Mouse (Mus musculus) spleen, adult 18-20 months (tissue): ENCODE results near the gene Casp2.

Experiments used
- DNase-seq, 2 experiments: peaks; one replicate each; pipeline ENCODE4 v3.0.0; 2022; ENCODE audit warnings: mixed read lengths in 2 of 2

Gene Casp2

DNA sequence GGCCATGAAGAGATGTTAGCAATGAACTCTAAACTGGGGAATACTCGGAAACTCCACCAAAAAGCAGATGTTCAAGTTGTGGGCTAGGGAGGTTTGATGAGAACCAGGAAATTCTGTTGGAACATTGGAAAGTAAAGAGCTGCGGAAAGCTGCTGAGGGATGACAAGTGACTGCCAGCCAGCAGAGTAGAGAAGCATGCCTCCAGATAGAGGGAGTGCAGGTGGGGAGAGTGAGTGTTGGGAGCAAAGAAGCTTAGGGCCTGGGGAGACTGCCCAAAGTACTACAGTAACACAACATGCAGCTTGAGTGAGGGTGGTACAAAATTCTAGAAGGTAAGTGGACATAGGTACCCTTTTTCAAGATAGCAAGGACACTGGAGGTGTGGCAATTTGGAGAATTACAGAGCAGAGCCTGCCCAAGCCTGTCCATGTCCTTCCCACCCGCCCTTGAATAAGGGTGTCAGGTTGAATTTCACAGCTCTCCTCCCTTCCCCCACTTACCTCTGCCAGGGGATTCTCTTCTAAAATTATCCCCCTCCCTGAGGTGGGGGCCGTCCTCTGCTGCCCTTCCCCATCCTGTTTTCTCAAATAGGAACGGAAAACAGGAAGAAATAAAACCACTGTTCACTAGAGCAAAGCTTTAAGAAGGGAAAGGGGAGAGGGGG lies 18.2 kb downstream of the Casp2 start:
- DNase-seq: no peak

DNA sequence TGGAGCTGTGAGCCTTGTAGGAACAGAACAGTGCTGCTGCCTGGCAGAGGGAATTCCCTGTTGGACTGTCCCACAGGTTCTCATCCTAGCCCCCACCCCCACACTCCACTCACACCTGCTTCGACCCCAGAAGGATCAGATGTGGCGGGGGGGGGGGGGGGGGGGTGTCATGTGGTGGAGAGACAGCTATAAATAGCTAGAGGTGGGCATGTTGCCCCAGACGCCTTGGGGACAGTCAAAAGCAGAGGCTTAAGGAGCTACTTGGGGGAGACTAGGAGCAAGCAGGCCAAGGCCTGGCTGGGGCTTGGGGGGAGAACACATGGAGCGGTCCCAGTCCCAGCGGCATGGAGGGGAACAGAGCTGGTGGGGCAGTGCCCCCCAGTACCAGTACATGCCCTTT lies 21.7 kb downstream of the Casp2 start, which contains the start of gene Clcn1:
Gene Clcn1, plus strand, starts transcription at position 238 of the 400 bp plus-strand sequence.
- no peak for DNase-seq

DNA sequence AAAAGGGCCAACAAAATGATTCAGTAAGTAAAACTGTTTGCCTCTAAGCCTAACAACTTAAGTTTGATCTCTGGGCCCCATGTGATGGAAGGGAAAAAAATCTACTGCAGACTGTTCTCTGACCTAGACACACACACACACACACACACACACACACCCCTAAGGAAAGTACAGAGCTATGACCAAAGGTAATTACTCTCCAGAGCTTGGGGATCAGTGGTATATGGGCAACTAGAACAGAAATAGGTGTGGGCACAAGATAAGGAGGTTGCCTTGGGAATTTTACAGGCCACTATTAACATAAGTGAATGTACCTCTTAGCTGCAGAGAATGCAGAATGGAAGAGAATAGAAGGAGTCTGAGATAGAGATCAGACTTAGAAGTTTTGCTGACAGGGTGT lies 22.8 kb downstream of the Casp2 start:
- DNase-seq: no peak

DNA sequence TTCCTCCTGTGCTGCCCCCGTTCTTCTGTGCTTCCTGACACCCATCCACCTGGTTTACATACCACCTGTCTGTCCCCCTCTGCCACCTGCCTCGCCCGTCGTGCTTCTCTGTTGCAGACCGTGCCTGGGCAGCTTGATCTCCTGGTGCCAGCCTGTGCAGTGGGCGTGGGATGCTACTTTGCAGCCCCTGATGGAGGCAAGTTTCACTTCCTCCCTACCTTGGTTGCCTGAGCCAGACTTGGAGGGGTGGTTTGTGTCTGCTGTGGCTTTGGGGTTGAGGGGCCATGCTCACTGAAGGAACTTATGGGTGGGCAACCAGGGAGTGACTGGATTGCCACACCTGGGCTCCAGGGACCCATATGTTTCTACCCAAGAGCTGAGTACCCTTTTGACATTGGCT lies 28.5 kb downstream of the Casp2 start:
- peak; percentile 28 to 36 for DNase-seq

DNA sequence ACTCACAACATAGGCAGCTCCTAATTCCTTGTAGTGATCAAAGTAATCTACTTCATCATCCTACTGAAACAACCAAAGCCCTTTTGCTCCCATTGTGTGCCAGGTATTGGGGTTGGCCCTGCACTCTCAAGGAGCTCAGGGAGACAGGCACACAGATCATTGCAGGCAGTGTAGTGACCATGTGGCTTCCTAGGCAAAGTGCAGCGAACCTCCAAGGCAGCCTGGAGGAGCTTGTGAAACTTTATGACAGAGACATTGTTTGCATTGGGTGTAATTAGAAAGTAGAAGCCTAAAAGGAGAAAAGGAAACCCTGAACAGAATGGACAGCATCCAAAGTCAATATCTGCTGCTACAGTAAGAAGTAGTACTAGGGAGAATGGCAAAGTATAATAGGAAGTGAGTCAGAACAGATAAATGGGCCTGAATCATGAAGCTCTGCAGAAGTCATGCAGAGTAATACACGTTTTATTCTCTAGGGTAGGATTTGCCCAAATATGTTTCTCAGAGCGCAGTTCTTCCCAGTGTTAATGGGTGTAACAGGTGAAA lies 30.8 kb downstream of the Casp2 start:
- no peak for DNase-seq

DNA sequence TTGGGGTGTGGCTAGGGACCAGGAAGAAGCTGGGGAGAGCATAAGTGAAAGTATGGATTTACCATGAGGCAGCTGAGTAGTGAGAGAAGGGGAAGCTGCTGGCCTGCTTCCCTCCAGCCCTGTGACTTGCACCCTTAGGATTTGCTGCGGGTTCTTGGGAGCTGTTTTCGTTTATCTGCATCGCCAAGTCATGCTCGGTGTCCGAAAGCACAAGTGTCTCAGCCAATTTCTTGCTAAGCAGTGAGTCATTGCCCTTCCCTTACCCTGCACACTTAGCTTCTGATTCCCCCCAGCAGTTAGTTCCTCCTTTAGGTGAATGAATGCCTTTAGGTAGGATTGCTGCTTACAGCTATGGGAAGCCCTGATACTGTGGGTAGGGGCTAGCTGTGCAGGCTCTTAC lies 34.6 kb downstream of the Casp2 start:
- no peak for DNase-seq

DNA sequence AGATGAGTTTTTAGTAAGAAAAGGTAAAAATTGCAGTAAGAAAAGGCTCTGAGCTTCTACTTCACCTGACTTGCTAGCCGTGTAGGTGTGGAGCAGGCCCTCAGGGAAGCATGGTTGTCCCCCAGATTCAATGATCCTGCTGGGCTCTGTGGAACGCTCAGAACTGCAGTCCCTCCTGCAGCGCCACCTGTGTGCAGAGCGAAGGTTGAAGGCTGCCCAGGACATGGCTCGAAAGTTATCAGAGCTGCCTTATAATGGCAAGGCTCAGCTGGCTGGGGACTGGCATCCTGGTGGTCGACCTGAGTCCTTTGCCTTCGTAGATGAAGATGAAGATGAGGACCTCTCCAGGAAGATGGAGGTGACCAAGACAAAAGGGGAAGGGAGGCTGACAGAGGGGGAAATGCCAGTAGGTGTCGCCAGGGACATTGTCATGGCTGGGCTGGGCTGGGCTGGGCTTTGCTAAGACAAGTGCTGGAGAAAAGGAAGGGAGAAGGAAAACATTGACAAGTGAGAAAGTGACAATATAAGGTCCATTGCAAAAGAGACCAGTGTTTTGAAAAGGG lies 45.1 kb downstream of the Casp2 start:
- DNase-seq: no peak

DNA sequence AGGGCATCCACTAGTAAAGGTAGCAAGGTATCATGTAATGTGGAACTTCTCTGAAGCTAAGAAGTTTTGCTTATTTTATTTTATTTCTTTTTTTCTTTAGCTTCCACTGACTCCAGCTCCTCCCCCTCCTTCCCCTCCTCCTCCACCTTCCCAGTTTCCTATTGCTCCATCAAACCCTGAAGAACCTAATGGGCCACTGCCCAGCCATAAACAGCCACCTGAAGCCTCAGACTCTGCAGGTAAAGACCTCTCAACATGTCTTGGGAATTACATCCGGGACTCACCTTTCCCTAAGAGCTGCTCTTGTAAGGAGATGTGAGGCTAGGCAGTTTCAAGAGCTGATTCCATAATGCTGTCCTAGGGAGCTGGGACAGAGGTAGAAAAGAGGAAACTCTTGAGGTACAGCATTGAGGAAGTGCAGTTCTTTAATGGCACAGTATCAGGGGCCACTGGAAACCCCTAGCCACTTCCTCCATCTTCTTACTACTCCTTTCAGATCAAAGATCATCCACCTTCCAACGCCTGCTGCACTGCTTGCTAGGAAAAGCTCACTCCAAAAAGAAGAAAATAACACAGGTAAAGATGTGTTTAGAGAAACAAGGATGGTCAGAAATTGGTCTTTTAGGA lies 45.8 kb downstream of the Casp2 start:
- no peak for DNase-seq

DNA sequence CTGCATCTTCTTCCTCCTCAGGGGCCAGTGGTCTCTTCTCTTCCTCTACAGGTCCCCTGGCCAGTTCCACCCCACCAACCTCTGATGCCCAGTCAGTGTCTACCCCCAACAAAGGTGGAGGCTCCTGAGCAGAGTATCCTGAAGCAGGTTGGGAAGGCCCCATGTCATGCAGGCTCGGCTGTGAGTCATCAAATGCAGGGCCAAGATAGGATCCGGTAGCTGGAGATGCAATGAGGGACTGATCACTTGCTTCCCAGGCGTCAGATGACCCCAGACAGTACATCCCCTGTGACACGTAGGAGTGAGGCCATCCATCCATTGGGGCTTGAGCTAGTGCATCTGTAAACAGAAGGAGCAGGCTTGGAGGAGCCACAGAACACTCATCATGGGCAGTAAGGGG lies 53.5 kb downstream of the Casp2 start:
- DNase-seq: no peak

DNA sequence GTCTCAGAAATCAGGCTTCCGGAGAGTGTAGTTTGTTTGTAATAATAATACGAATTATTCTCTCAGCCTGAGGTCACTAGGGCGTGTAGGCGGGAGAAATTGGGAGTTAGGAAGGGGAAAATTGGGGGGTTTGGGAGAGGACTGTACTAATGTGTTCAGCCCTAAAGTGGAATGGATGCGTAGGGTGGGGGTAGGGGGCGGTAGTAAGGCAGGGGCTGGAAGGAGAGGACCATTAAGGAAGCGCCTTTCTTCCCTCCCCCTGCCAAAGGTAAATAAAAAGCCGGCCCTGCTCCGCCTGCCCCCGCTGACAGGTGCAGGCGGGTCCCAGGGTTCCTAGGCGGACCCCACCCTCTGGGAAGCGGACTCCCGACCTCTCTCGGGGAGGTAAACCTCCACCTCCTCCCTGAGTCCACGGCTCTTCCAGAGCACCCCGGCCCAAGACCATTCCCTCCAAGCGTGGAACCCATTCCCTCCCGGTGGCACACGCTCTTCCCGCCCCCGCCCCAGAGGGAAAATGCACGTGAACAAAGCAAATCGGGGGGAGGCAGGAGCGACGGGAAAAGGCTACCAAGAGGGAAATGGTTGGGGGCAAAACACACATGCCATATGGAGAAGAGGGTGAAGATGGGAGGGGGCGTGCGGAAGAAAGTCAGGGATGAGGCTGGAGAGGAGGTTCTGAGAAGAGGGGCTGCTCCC lies 58.7 kb downstream of the Casp2 start:
- no peak for DNase-seq

DNA sequence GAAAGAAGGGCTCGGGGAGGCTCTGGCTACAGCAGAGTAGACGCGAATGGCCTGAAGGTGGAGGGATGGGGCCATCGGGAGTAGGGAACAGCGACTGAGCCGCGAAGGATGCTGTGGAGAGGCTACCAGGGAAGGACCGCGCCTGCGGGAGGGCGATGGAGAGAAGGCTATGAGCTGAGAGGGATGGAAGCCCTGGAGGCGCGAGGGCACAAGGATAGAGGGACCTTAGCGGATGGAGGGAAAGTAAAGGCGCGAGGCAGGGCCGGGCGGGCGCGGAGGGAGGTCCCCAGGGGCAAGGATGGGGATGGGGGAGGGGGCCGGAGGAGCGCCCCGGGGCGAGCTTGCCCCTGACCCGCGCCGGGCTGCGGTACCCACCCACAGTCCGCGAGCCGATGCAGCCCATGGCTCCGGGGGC lies 59.3 kb downstream of the Casp2 start:
- peak in 1 of 2 experiments; percentile 10 for DNase-seq

DNA sequence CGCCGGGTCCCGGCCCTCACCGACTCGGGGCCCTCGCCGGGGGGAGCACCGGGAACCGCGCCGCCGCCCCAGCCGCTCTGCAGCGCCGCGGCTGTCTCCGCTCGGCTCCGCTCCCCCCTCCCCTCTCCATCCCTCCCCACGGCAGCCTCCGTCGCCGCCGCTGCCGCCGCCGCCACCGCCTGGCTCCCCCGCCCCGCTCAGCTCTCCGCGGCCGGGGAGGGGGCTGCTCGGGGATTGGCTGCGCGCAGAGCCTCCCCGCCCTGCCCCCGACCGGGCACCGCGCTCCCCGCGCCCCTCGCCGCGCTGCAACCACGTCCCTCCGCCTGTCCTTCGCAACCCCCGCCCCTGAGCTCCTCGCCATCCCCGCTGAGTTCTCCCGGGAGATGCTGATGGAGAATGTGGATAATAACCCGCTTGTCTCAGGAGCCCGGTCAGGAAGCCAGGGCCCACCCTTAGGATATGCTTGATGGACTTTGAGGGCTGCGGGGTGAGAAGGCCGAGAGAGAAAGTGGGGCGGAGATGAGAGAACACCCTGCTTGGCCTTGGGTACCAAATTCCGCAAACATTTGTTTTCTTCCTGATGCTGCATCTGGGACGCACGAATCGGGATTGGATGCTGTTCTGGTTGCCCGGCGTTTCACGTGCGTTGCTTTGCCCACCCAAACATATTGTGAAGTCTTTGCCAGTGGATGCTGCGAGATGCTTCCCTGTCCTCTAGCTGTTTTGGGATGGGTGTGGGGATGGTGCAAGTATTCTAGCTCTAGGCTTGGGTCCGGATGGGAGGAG lies 59.9 kb downstream of the Casp2 start, which contains the start of gene Fam131b:
Gene Fam131b, minus strand, starts transcription at position 162 of the 786 bp plus-strand sequence.
- peak in 1 of 2 experiments; percentile 31 for DNase-seq

DNA sequence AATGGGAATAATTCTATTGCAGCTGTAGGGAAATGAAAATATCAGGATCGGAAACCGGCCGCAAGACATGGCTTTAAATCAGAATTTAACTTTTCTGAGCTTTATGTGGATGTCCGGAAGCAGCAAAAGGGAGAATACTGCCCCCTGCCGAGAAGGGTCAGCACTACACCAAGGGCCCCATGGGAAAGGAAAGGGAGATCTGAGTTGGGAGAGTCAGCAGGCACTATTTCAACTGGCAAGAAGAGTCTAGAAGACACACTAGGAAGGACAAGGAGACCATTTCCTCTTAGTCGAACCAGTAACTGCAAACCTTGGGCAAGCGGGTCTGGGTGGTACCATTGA lies 60.5 kb downstream of the Casp2 start:
- DNase-seq: peak; percentile 57 to 83

DNA sequence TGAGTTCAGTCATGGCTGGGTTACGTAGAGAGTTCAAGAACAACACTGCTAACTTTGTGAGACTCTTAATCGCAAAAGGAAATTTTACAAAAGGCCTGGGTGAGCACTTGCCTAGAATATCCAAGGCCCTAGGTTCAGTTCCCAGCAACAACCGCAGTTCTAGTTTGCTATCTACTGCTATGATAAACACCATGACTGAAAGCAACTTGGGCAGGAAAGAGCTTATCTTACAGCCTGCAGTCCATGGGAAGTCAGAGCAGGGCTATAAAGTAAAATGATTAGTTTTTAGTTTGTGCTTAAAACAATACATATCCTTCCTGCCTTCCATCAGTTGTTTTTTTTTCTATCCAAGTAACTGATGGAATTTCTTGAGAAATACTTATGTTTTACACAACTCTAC lies 61.7 kb downstream of the Casp2 start:
- no peak for DNase-seq

DNA sequence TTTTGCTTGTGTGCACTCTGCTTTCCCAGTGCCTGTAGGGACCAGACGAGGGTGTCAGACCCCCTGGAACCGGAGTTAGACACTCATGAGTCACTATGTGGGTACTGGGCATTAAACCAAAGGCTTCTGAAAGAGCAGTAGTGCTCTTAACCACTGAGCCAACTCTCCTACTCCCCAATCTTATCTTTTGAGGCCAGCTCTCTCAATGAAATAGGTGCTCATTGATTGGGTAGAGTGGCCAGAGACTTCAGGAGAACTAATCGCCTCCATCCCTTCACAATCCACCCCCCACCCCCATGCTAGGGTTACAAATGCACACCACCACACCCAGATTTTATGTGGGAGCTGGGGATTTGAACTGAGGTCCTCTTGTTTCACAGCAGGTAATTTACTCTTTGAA lies 64.0 kb downstream of the Casp2 start:
- DNase-seq: no peak

DNA sequence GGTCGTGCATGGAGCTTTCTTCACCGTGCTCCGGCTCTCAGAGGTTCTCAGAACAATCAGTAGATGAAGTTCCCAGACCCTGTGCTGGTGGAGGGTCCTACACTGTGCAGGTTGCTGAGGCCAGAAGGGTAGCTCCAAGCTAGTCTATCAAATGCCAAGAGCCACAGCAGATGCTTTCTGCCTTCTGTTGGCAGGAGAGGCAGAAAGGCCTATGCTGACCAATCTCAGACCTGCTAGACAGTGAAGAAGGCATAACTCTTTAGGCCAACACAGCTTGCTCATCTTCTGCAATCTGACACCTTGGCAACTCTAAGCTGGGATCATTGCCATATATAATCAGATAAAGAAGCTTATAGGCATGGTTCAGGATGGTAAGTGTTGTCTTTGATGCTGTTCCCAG lies 65.4 kb downstream of the Casp2 start:
- no peak for DNase-seq

DNA sequence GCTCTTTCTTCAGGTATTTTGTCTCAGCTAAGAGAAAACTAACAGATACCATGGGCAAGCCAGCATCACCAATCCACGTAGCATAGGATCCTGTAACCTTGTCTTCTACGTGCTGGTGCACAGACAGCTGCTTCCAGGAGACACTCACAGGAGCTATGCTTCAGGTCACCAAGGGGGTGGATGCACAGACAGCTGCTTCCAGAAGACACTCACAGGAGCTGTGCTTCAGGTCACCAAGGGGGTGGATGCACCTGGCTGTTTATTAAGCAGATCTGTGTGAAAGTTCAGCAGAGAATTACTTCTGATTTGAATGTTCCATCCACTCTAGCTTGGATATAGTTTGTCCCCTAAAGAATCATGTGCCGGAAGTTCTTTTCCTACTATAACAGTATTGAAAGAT lies 66.2 kb downstream of the Casp2 start:
- no peak for DNase-seq
